9 mouse cellular contexts compared by ENCODE assay signal in the genomic region with DNA sequence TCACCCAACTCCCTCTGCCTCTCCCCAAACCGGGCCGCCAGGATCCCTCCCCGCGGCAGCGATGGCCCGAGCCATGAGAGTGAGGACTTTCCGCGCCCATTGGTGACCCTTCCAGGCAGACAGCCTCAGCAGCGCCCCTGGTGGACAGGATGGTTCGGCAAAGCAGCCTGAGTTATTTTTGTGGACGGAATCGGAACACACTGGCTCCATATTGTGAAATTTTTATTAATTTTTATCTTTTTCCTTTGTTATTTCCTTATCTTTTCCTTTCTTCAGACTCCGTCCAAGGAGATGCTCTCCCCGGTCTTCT. TPM values are rescaled to one million over a fixed set of nuclear protein-coding genes. Genes with fewer than 3 reads are reported as not detected.
A peak's percentile ranks its signal among the peaks of the same experiment; 100 is the strongest.
DNase-seq lines count a peak whose midpoint lies in the region; ATAC-seq and TF ChIP-seq lines count a peak whose summit lies in the region.
"Had no signal": no experiment of that assay in that cellular context is flagged by ENCODE, and none has a peak within 500 bp of the region (broad histone marks: within the 10 kb centered on the region; RNA-seq: fewer than 3 reads in every experiment).

No protein-coding gene starts in this region.

- no peak for ATAC-seq in cerebellum, adult (ENCODE audit: insufficient number of reproducible peaks, low FRiP score, low TSS enrichment)

- no peaks in the 10 kb centered on the region for H3K9me3 ChIP-seq in limb, embryonic 10.5 days (replicated peaks)
- H3K9me3 ChIP-seq: megakaryocyte, embryonic 14.5 days had no signal

- intact Hi-C loops in left cerebral cortex, adult 2 months (cut with DNase I), result no loop called here

- H3K36me3 ChIP-seq in limb, embryonic 10.5 days, result peaks cover 93% of the 10 kb centered on the region

- H3K4me1 ChIP-seq in limb, embryonic 10.5 days, result no peaks in the 10 kb centered on the region

- no peak overlapping the region for H3K4me3 ChIP-seq in left cerebral cortex, adult 2 months
- no peak overlapping the region for H3K4me3 ChIP-seq in limb, embryonic 10.5 days
- H3K4me3 ChIP-seq: megakaryocyte, embryonic 14.5 days had no signal

- DNase-seq in cerebellum, adult 11 months, result peak; percentile 62
- DNase-seq in left cerebral cortex, adult 2 months (ENCODE audit: extremely low spot score in 1 of 2, low spot score in 2 of 2), result peak in 1 of 2 experiments; percentile 37
- no peak for DNase-seq in left cerebral cortex, adult 8-10 months (ENCODE audit: low spot score in 2 of 2)
- DNase-seq in ES-CJ7 (ENCODE audit: low read depth, low spot score), result peak; percentile 55
- peak; percentile 83 to 89 for DNase-seq in cerebellum, postnatal 25 days
- DNase-seq in limb, embryonic 10.5 days (ENCODE audit: low spot score), result peak; percentile 69
- DNase-seq in thymus, postnatal 36 days, result peak; percentile 30 to 47

- no peaks in the 10 kb centered on the region for H3K27me3 ChIP-seq in limb, embryonic 10.5 days (ENCODE audit: low read depth, poor library complexity, severe bottlenecking)
- H3K27me3 ChIP-seq: megakaryocyte, embryonic 14.5 days had no signal

- TF ChIP-seq CTCF in left cerebral cortex, adult 2 months (IDR thresholded peaks at IDR 0.05), result peak; percentile 71

- no peak overlapping the region for H3K27ac ChIP-seq in left cerebral cortex, adult 2 months
- H3K27ac ChIP-seq in limb, embryonic 10.5 days, result no peak overlapping the region

- 86% methylated on average over 14 of the region's 14 CpGs for WGBS in limb, embryonic 10.5 days

RNA-seq across cellular contexts. Expression of a gene that starts 8.0 kb away (rescaled TPM):
- total RNA-seq in left cerebral cortex, adult 2 months (2021), result 10 to 100 TPM; 28.4 to 32.7 TPM
- 10 to 100 TPM; 25.2 to 37.8 (median 32.7) TPM for total RNA-seq in left cerebral cortex, adult 8-10 months (2022)
- 2.5 and 3.0 TPM in 2 replicates for polyA plus RNA-seq in limb, embryonic 10.5 days (2016; fragmentation: Nextera tagmentation; extraction: Ambion mirVana)

RNA-seq across cellular contexts. Expression of a gene that starts 12.7 kb away (rescaled TPM):
- total RNA-seq in left cerebral cortex, adult 2 months (2021), result 100 to 1,000 TPM; 208 to 212 TPM
- 100 to 1,000 TPM; 164 to 203 (median 187) TPM for total RNA-seq in left cerebral cortex, adult 8-10 months (2022)
- 193 and 206 TPM in 2 replicates for polyA plus RNA-seq in limb, embryonic 10.5 days (2016; fragmentation: Nextera tagmentation; extraction: Ambion mirVana)

RNA-seq across cellular contexts. Expression of a gene that starts 22.9 kb away (rescaled TPM):
- total RNA-seq in left cerebral cortex, adult 2 months (2021), result 10 to 100 TPM; 61.1 to 72.2 TPM
- 100 to 1,000 TPM; 107 to 128 (median 115) TPM for total RNA-seq in left cerebral cortex, adult 8-10 months (2022)
- 14.6 and 16.7 TPM in 2 replicates for polyA plus RNA-seq in limb, embryonic 10.5 days (2016; fragmentation: Nextera tagmentation; extraction: Ambion mirVana)

RNA-seq across cellular contexts. Expression of a gene that starts 35.3 kb away (rescaled TPM):
- total RNA-seq in left cerebral cortex, adult 2 months (2021), result 100 to 1,000 TPM in 1 of 2 experiments, 10 to 100 TPM in 1; 94.9 to 108 TPM
- total RNA-seq in left cerebral cortex, adult 8-10 months (2022), result 100 to 1,000 TPM in 2 of 4 experiments, 10 to 100 TPM in 2; 91.7 to 111 (median 101) TPM
- polyA plus RNA-seq in limb, embryonic 10.5 days (2016; fragmentation: Nextera tagmentation; extraction: Ambion mirVana), result 10.4 and 15.2 TPM in 2 replicates

RNA-seq across cellular contexts. Expression of a gene that starts 41.4 kb away (rescaled TPM):
- 10 to 100 TPM; 64.7 to 72.5 TPM for total RNA-seq in left cerebral cortex, adult 2 months (2021)
- 10 to 100 TPM; 58.9 to 66.9 (median 62.6) TPM for total RNA-seq in left cerebral cortex, adult 8-10 months (2022)
- 118 and 120 TPM in 2 replicates for polyA plus RNA-seq in limb, embryonic 10.5 days (2016; fragmentation: Nextera tagmentation; extraction: Ambion mirVana)

Comparison
In these comparisons a context has a peak if more than half of its experiments do, and no peak if none do; other contexts are left out.
1. DNase-seq: peak in cerebellum, adult 11 months (single experiment), ES-CJ7 (single experiment), cerebellum, postnatal 25 days (2 of 2), limb, embryonic 10.5 days (single experiment) and thymus, postnatal 36 days (2 of 2); none in left cerebral cortex, adult 8-10 months (0 of 2).